Mouse (Mus musculus) myocyte (in vitro differentiated cells): ENCODE results near the gene Anpep. TPM values are rescaled to one million over a fixed set of nuclear protein-coding genes. Genes with fewer than 3 reads are reported as not detected.
A peak's percentile ranks its signal among the peaks of the same experiment; 100 is the strongest.

Experiments used
- H3K27me3 ChIP-seq: one replicate; pipeline ENCODE4 v1.6.1; 2011; ENCODE audit not compliant: control insufficient read depth, insufficient read depth, insufficient read length
- H3K36me3 ChIP-seq: one replicate; pipeline ENCODE4 v1.6.1; 2011; ENCODE audit not compliant: control insufficient read depth, insufficient read depth
- H3K4me2 ChIP-seq: one replicate; pipeline ENCODE4 v1.6.1; 2011; ENCODE audit warnings: low read depth, control low read depth
- H3K4me3 ChIP-seq: one replicate; pipeline ENCODE4 v1.5.1; 2011; ENCODE audit warnings: mild to moderate bottlenecking, control low read depth, moderate library complexity
- H3K79me2 ChIP-seq: one replicate; pipeline ENCODE4 v1.6.1; 2011; ENCODE audit not compliant: control insufficient read depth, insufficient read depth
- H3ac ChIP-seq: one replicate; pipeline ENCODE4 v1.6.1; 2011; ENCODE audit not compliant: control insufficient read depth, insufficient read length
- CEBPB ChIP-seq: IDR thresholded peaks from 2 replicates; pipeline ENCODE4 v1.6.1; 2011; ENCODE audit warnings: mild to moderate bottlenecking, moderate library complexity; ENCODE audit not compliant: poor library complexity, insufficient read depth, severe bottlenecking
- E2F4 ChIP-seq: IDR thresholded peaks from one replicate; pipeline ENCODE4 v1.6.1; 2011; ENCODE audit warnings: mild to moderate bottlenecking, control low read depth, moderate library complexity; ENCODE audit not compliant: insufficient read depth
- MAX ChIP-seq: IDR thresholded peaks from one replicate; pipeline ENCODE4 v1.6.1; 2011; ENCODE audit warnings: low read depth, mild to moderate bottlenecking, control low read depth
- MYOD1 ChIP-seq, 3 experiments: IDR thresholded peaks; one replicate each; pipeline ENCODE4 v1.6.1; 2011; ENCODE audit warnings: control low read depth in 2 of 3, low read depth in 2 of 3, mild to moderate bottlenecking in 2 of 3, moderate library complexity in 1 of 3; ENCODE audit not compliant: insufficient read length in 2 of 3, control insufficient read depth in 1 of 3
- MYOG ChIP-seq, 3 experiments: IDR thresholded peaks; one replicate each; pipeline ENCODE4 v1.6.1; 2011; ENCODE audit warnings: control low read depth in 2 of 3, low read depth in 2 of 3, mild to moderate bottlenecking in 2 of 3; ENCODE audit not compliant: insufficient read length in 2 of 3, control insufficient read depth in 1 of 3, insufficient read depth in 1 of 3
- POLR2A ChIP-seq: IDR thresholded peaks from one replicate; pipeline ENCODE4 v1.6.1; 2011; ENCODE audit warnings: low read depth, mild to moderate bottlenecking, control low read depth, moderate library complexity; ENCODE audit not compliant: insufficient read length
- POLR2AphosphoS2 ChIP-seq: IDR thresholded peaks from one replicate; pipeline ENCODE4 v1.6.1; 2011; ENCODE audit warnings: low read depth, control low read depth; ENCODE audit not compliant: insufficient read length
- REST ChIP-seq: IDR thresholded peaks from one replicate; pipeline ENCODE4 v1.6.1; 2011; ENCODE audit warnings: mild to moderate bottlenecking, control low read depth, moderate library complexity; ENCODE audit not compliant: insufficient read depth, insufficient read length
- SRF ChIP-seq: IDR thresholded peaks from one replicate; pipeline ENCODE4 v1.6.1; 2011; ENCODE audit warnings: low read depth; ENCODE audit not compliant: control insufficient read depth, insufficient read length
- TCF12 ChIP-seq: IDR thresholded peaks from one replicate; pipeline ENCODE4 v1.6.1; 2011; ENCODE audit warnings: mild to moderate bottlenecking, control low read depth; ENCODE audit not compliant: poor library complexity, insufficient read depth, severe bottlenecking
- TCF3 ChIP-seq: IDR thresholded peaks from one replicate; pipeline ENCODE4 v1.6.1; 2011; ENCODE audit warnings: low read depth, control low read depth; ENCODE audit not compliant: insufficient read length
- USF1 ChIP-seq: IDR thresholded peaks from one replicate; pipeline ENCODE4 v1.6.1; 2011; ENCODE audit warnings: low read depth, mild to moderate bottlenecking, control low read depth, moderate library complexity
- polyA plus RNA-seq: library from polyadenylated mRNA; unstranded; fragments of >200 nt; fragmentation: generic; extraction: Trizol; gene quantifications from one replicate; pipeline ENCODE4 v1.2.1, GENCODE M21; 2012; ENCODE audit warnings: missing spikeins

The Anpep gene
- polyA plus RNA-seq, 1 experiment, result 12.1 TPM

DNA sequence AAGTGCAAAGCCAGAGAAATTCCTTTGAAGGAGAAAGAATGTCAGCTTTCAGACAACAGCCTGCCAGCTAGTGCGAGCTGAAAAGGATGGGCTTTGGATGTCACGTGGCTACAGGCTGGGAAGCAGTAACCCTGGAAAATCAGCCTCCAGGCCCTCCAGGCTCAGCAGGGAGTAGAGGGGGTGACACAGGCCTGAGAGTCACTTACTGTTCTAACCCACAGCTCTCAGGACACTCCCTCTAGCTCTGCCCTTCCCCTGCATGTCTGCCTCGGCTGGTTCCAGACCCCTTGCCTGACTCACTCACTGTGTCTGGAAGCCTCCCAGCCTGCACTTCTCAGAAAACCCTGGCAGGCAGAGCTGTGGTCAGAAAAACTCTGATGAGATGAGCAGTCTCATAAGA lies 20.1 kb upstream of the Anpep start:
- no peaks in the 10 kb centered on the region for H3K79me2 ChIP-seq
- H3K27me3 ChIP-seq, result no peaks in the 10 kb centered on the region
- no peak overlapping the region for H3ac ChIP-seq
- H3K4me2 ChIP-seq, result peak overlapping the region; percentile 72
- no peak overlapping the region for H3K4me3 ChIP-seq
- TF ChIP-seq MYOD1 (IDR thresholded peaks at IDR 0.05; ENCODE audit: control insufficient read depth in 1 of 3, insufficient read length in 2 of 3, low read depth in 2 of 3), result no peak
- no peak for TF ChIP-seq MAX
- peak; percentile 87 for TF ChIP-seq USF1
- H3K36me3 ChIP-seq, result peaks cover 11% of the 10 kb centered on the region

DNA sequence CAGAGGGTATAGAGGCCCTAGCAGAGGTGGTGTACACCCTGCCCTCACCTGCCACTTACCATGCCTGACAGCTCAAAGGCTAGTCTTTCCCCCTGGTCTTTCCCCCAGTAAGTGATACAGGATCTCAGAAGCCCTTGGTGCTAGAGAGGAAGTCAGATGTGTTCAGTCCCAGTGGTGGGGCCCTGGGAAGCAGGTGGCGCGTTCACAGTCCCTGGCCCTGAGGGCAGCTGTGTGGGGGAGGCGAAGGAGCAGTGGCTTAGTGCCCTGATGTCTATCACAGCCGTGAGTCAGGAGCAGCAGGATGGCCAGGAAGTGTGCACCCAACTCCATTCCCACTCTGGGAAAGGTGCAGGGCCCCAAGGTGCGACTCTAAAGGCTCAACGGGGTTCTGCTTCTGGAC lies 19.2 kb upstream of the Anpep start:
- no peaks in the 10 kb centered on the region for H3K27me3 ChIP-seq
- no peaks in the 10 kb centered on the region for H3K79me2 ChIP-seq
- no peak overlapping the region for H3ac ChIP-seq
- TF ChIP-seq MYOD1 (IDR thresholded peaks at IDR 0.05; ENCODE audit: control insufficient read depth in 1 of 3, insufficient read length in 2 of 3, low read depth in 2 of 3), result peak in 2 of 3 experiments; percentile 34 to 92
- no peak for TF ChIP-seq POLR2AphosphoS2
- peak in 2 of 3 experiments; percentile 18 to 62 for TF ChIP-seq MYOG (IDR thresholded peaks at IDR 0.05; ENCODE audit: control insufficient read depth in 1 of 3, insufficient read depth in 1 of 3, insufficient read length in 2 of 3, low read depth in 2 of 3)
- H3K36me3 ChIP-seq, result peaks cover 10% of the 10 kb centered on the region
- peak overlapping the region; percentile 67 for H3K4me2 ChIP-seq
- no peak overlapping the region for H3K4me3 ChIP-seq

DNA sequence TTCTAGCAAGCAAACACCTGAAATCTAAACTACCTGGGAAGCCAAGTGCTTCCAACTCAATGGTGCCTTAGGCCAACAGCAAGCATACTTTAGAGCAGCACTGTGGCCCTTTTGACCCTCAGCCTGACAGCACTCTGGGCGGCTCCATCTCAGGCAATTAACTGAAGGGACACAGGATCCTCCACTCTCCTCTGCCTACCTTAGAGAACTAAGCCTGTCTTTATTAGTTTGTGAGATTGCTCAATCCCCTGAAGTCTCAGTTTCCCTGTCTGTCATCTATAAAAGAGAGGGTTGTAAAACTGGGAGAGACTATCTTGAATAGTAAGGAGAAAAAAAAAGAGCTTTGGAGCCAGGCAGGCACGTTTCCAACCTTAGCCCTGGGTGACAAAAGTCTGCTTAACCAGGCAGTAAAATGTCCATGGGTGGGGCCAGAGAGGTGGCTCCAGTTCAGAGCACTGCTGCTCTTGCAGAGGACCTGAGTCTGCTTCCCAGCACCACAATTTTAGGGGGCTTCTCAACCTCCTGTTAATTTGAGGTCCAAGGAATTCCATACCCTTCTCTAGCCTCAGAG lies 17.7 kb upstream of the Anpep start:
- H3K36me3 ChIP-seq, result peaks cover 8% of the 10 kb centered on the region
- H3K4me2 ChIP-seq, result no peak overlapping the region
- TF ChIP-seq POLR2A (no peak), MAX (no peak), USF1 (no peak), SRF (no peak), POLR2AphosphoS2 (no peak), MYOD1 (IDR thresholded peaks at IDR 0.05; ENCODE audit: control insufficient read depth in 1 of 3, insufficient read length in 2 of 3, low read depth in 2 of 3) (no peak), TCF12 (no peak), TCF3 (no peak), E2F4 (no peak), MYOG (IDR thresholded peaks at IDR 0.05; ENCODE audit: control insufficient read depth in 1 of 3, insufficient read depth in 1 of 3, insufficient read length in 2 of 3, low read depth in 2 of 3) (no peak), CEBPB (no peak), REST (no peak)
- no peak overlapping the region for H3K4me3 ChIP-seq
- H3K79me2 ChIP-seq, result no peaks in the 10 kb centered on the region
- no peaks in the 10 kb centered on the region for H3K27me3 ChIP-seq
- H3ac ChIP-seq, result no peak overlapping the region

DNA sequence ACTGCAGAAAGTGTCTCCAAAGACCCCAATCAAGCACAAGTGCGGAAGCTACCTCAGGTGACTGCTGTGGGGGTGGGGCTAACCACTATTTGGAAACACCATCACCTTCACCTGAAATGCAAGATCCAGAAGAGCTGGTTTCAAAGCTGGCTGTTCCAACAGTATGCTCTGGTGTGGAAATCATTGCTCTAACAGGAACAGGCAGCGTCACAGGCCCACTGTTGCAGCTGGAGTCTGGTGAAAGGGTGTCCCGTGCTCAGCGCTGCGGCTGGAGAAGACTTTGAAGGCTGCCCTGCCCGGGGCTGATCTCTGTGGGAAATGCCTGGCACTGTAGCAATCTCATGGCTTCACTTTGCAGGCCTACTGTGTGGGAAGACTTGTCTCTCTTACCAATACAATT lies 12.5 kb upstream of the Anpep start:
- TF ChIP-seq USF1 (no peak), MYOG (IDR thresholded peaks at IDR 0.05; ENCODE audit: control insufficient read depth in 1 of 3, insufficient read depth in 1 of 3, insufficient read length in 2 of 3, low read depth in 2 of 3) (no peak), TCF3 (no peak)
- H3K36me3 ChIP-seq, result peaks cover 7% of the 10 kb centered on the region
- no peak overlapping the region for H3ac ChIP-seq
- no peaks in the 10 kb centered on the region for H3K27me3 ChIP-seq
- no peak overlapping the region for H3K4me3 ChIP-seq
- no peak overlapping the region for H3K4me2 ChIP-seq
- H3K79me2 ChIP-seq, result no peaks in the 10 kb centered on the region

DNA sequence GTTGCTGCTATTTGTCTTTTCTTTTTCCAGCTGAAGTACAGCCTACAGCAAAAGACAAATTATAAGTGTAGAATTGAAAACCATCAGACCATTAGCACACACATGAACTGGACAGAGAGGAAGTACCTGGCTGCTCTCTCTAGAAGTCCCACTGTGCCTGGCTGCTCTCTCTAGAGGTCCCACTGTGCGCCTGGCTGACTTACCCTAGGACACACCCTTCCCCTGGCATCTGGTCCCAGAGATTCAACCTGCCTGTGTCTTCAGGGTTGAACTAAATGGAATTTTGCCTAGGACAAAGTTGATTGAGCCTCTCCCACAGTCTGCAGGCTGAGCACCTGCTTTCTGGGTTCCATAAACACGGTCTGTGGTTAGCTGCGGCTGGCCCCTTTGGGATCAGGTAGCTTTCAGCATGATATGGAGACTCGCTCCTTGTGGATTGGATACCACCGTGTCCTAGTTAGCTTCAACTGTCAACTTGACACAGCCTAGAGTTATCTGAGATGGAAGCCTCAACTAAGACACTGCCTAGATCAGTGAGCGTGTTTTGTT lies 11.0 kb upstream of the Anpep start:
- H3K4me3 ChIP-seq, result no peak overlapping the region
- no peaks in the 10 kb centered on the region for H3K36me3 ChIP-seq
- H3K27me3 ChIP-seq, result no peaks in the 10 kb centered on the region
- H3K79me2 ChIP-seq, result no peaks in the 10 kb centered on the region
- no peak for TF ChIP-seq E2F4
- TF ChIP-seq MYOG (IDR thresholded peaks at IDR 0.05; ENCODE audit: control insufficient read depth in 1 of 3, insufficient read depth in 1 of 3, insufficient read length in 2 of 3, low read depth in 2 of 3), result peak in 1 of 3 experiments; percentile 70
- no peak for TF ChIP-seq POLR2AphosphoS2
- TF ChIP-seq MYOD1 (IDR thresholded peaks at IDR 0.05; ENCODE audit: control insufficient read depth in 1 of 3, insufficient read length in 2 of 3, low read depth in 2 of 3), result peak in 2 of 3 experiments; percentile 52 to 75
- no peak for TF ChIP-seq REST
- no peak for TF ChIP-seq MAX
- no peak overlapping the region for H3K4me2 ChIP-seq
- no peak overlapping the region for H3ac ChIP-seq
